Mouse (Mus musculus) heart, adult 2 months (tissue): ENCODE data around the gene Slc25a4.

Source experiments
- CTCF ChIP-seq: fragments of 200-600 bp; IDR thresholded peaks from 2 replicates; pipeline ENCODE4 v1.8.1; 2022; ENCODE audit warnings: antibody characterized with exemption, mild to moderate bottlenecking, moderate library complexity
- EP300 ChIP-seq: fragments of 200-500 bp; IDR thresholded peaks from 2 replicates; pipeline ENCODE4 v1.6.1; 2011; ENCODE audit warnings: low read depth, low read length, control low read depth; ENCODE audit not compliant: insufficient read depth

- TF ChIP-seq EP300 (peak; percentile 99), CTCF (no peak)
These were observed at the start of gene Slc25a4 for GRCm38 (mm10) chr8:46210404-46211315.
